Mouse (Mus musculus): ENCODE data around the gene Hnrnpul1. TPM values are rescaled to one million over a fixed set of nuclear protein-coding genes. Genes with fewer than 3 reads are reported as not detected.
"Not testable (repeated sequence)": the region's sequence is repeated elsewhere in the genome, so short reads cannot be mapped to it uniquely, and the experiment has no call there.

The Hnrnpul1 gene
- total RNA-seq, 2 experiments from 2014 or later, result 66.3 to 72.8 TPM

- Histone ChIP-seq H3K27ac (peak overlapping the region; percentile 82), H3K4me3 (no peak overlapping the region)
- DNase-seq, result no peak
- intact Hi-C loops (cut with DNase I), result no loop called here
- TF ChIP-seq CTCF (IDR thresholded peaks at IDR 0.05), result no peak
Measured at GRCm38 (mm10) chr7:25731294-25732055, 23.1 kb downstream of the Hnrnpul1 start.

GRCm38 (mm10) chr7:25729862-25730261, 24.7 kb downstream of the Hnrnpul1 start:
- DNase-seq, result peak; percentile 75
- no peak for TF ChIP-seq CTCF (IDR thresholded peaks at IDR 0.05)
- Histone ChIP-seq H3K4me3 (no peak overlapping the region), H3K27ac (peak overlapping the region; percentile 82)
- intact Hi-C loops (cut with DNase I), result no loop called here

GRCm38 (mm10) chr7:25729396-25729795, 25.2 kb downstream of the Hnrnpul1 start:
- Histone ChIP-seq H3K27ac (peak overlapping the region; percentile 82), H3K4me3 (no peak overlapping the region)
- intact Hi-C loops (cut with DNase I), result no loop called here
- no peak for TF ChIP-seq CTCF (IDR thresholded peaks at IDR 0.05)
- DNase-seq, result no peak

GRCm38 (mm10) chr7:25727800-25728199, 26.8 kb downstream of the Hnrnpul1 start:
- H3K4me3 ChIP-seq, result no peak overlapping the region
- intact Hi-C loops (cut with DNase I), result no loop called here
- DNase-seq, result no peak
- H3K27ac ChIP-seq, result peak overlapping the region; percentile 38; the same call in 1 of the 2 replicates
- TF ChIP-seq CTCF (IDR thresholded peaks at IDR 0.05), result no peak

- intact Hi-C loops (cut with DNase I), result no loop called here
- no peak overlapping the region for H3K27ac ChIP-seq
- no peak for DNase-seq
- TF ChIP-seq CTCF (IDR thresholded peaks at IDR 0.05), result no peak
- no peak overlapping the region for H3K4me3 ChIP-seq
Measured at GRCm38 (mm10) chr7:25725886-25726285, 28.7 kb downstream of the Hnrnpul1 start.

GRCm38 (mm10) chr7:25721776-25722175, 32.8 kb downstream of the Hnrnpul1 start:
- DNase-seq; H3K4me3 ChIP-seq; H3K27ac ChIP-seq; intact Hi-C loops (cut with DNase I): not testable (repeated sequence)

- DNase-seq, result no peak
- H3K4me3 ChIP-seq, result no peak overlapping the region
- H3K27ac ChIP-seq, result no peak overlapping the region
- intact Hi-C loops (cut with DNase I), result no loop called here
- TF ChIP-seq CTCF (IDR thresholded peaks at IDR 0.05), result no peak
Measured at GRCm38 (mm10) chr7:25720760-25721159, 33.8 kb downstream of the Hnrnpul1 start.

GRCm38 (mm10) chr7:25719761-25720610, 34.6 kb downstream of the Hnrnpul1 start:
- intact Hi-C loops (cut with DNase I), result loop anchor here (5.0 kb wide), 1 partner anchor 32 kb away; the partner anchor contains the start of gene Hnrnpul1
- Histone ChIP-seq H3K4me3 (peak overlapping the region; percentile 88), H3K27ac (peak overlapping the region; percentile 94)
- peak; percentile 93 for TF ChIP-seq CTCF (IDR thresholded peaks at IDR 0.05)
- peak; percentile 82 for DNase-seq

- no peak for TF ChIP-seq CTCF (IDR thresholded peaks at IDR 0.05)
- Histone ChIP-seq H3K4me3 (peak within 1 kb of the TSS; percentile 88), H3K27ac (peak within 1 kb of the TSS; percentile 94)
- intact Hi-C loops (cut with DNase I), result loop anchor here (5.0 kb wide), 1 partner anchor 33 kb away; the partner anchor contains the start of gene Hnrnpul1
- peak; percentile 95 for DNase-seq
Measured at GRCm38 (mm10) chr7:25718788-25719417, 35.7 kb downstream of the Hnrnpul1 start, which contains the start of gene Ccdc97. Ccdc97 (minus strand) TSS chr7:25719088.

- intact Hi-C loops (cut with DNase I), result loop anchor here (5.0 kb wide), 1 partner anchor 35 kb away; the partner anchor contains the start of gene Hnrnpul1
- H3K4me3 ChIP-seq, result peak overlapping the region; percentile 88
- no peak overlapping the region for H3K27ac ChIP-seq
- DNase-seq, result no peak
- TF ChIP-seq CTCF (IDR thresholded peaks at IDR 0.05), result no peak
Measured at GRCm38 (mm10) chr7:25717478-25717877, 37.1 kb downstream of the Hnrnpul1 start.

- no peak for TF ChIP-seq CTCF (IDR thresholded peaks at IDR 0.05)
- intact Hi-C loops (cut with DNase I), result loop anchor here (5.0 kb wide), 1 partner anchor 36 kb away; the partner anchor contains the start of gene Hnrnpul1
- H3K27ac ChIP-seq, result no peak overlapping the region
- no peak overlapping the region for H3K4me3 ChIP-seq
- no peak for DNase-seq
Measured at GRCm38 (mm10) chr7:25715731-25716271, 38.8 kb downstream of the Hnrnpul1 start.

GRCm38 (mm10) chr7:25714581-25714980, 40.0 kb downstream of the Hnrnpul1 start:
- no peak overlapping the region for H3K27ac ChIP-seq
- no peak for TF ChIP-seq CTCF (IDR thresholded peaks at IDR 0.05)
- DNase-seq, result no peak
- H3K4me3 ChIP-seq, result no peak overlapping the region
- intact Hi-C loops (cut with DNase I), result no loop called here
